Mouse (Mus musculus) layer of hippocampus, postnatal 25 days (tissue): ENCODE results near the gene Ifna4. TPM values are rescaled to one million over a fixed set of nuclear protein-coding genes. Genes with fewer than 3 reads are reported as not detected.
"Not testable (repeated sequence)": the region's sequence is repeated elsewhere in the genome, so short reads cannot be mapped to it uniquely, and the experiment has no call there.

ENCODE experiments used
- DNase-seq, 2 experiments: peaks; one replicate each; pipeline ENCODE4 v3.0.0; 2022; ENCODE audit warnings: mixed read lengths in 2 of 2, low spot score in 1 of 2; ENCODE audit errors: extremely low spot score in 1 of 2
- total RNA-seq, 2 experiments: library from RNA; stranded (reverse); gene quantifications; 2 replicates each; pipeline ENCODE4 v1.2.3; 2021

Ifna4 gene
- not detected for total RNA-seq

GRCm38 (mm10) chr4:88841438-88841911 is at the start of gene Ifna4:
Ifna4 (plus strand) TSS chr4:88841861.
- DNase-seq: no peak

- peak; percentile 56 to 73 for DNase-seq
Measured at GRCm38 (mm10) chr4:88793936-88794675, 47.6 kb upstream of the Ifna4 start, which contains the start of gene Gm13275. Gm13275 (plus strand) TSS chr4:88794487.

- not testable (repeated sequence) for DNase-seq
Measured at GRCm38 (mm10) chr4:88797097-88797496, 44.6 kb upstream of the Ifna4 start, which contains the start of gene Gm13279. Gm13279 (plus strand) TSS chr4:88797397.

- not testable (repeated sequence) for DNase-seq
Measured at GRCm38 (mm10) chr4:88799365-88799764, 42.3 kb upstream of the Ifna4 start, which contains the start of gene Gm13285. Gm13285 (plus strand) TSS chr4:88799665.

- not testable (repeated sequence) for DNase-seq
Measured at GRCm38 (mm10) chr4:88802954-88803353, 38.7 kb upstream of the Ifna4 start, which contains the start of gene Gm13287. Gm13287 (plus strand) TSS chr4:88803254.

GRCm38 (mm10) chr4:88805231-88805630 is 36.4 kb upstream of the Ifna4 start, which contains the start of gene Gm13288:
Gm13288 (plus strand) TSS chr4:88805531.
- not testable (repeated sequence) for DNase-seq

GRCm38 (mm10) chr4:88805761-88806160 is 35.9 kb upstream of the Ifna4 start:
- DNase-seq: not testable (repeated sequence)

- DNase-seq: no peak
Measured at GRCm38 (mm10) chr4:88815928-88816327, 25.7 kb upstream of the Ifna4 start, which contains the start of gene Ifna7. Ifna7 (plus strand) TSS chr4:88816228.

GRCm38 (mm10) chr4:88819659-88820058 is 22.0 kb upstream of the Ifna4 start, which contains the start of gene Ifna11:
Ifna11 (plus strand) TSS chr4:88819959.
- DNase-seq: no peak

- DNase-seq: peak in 1 of 2 experiments; percentile 27
Measured at GRCm38 (mm10) chr4:88822995-88823394, 18.7 kb upstream of the Ifna4 start.

GRCm38 (mm10) chr4:88827116-88827515 is 14.5 kb upstream of the Ifna4 start, which contains the start of gene Ifna6:
Ifna6 (plus strand) TSS chr4:88827416.
- not testable (repeated sequence) for DNase-seq

GRCm38 (mm10) chr4:88830523-88830922 is 11.1 kb upstream of the Ifna4 start:
- peak; percentile 13 to 53 for DNase-seq

GRCm38 (mm10) chr4:88835225-88835624 is 6.4 kb upstream of the Ifna4 start, which contains the start of gene Ifna5:
Ifna5 (plus strand) TSS chr4:88835525.
- DNase-seq: not testable (repeated sequence)

- DNase-seq: peak in 1 of 2 experiments; percentile 13
Measured at GRCm38 (mm10) chr4:88838828-88839227, 2.8 kb upstream of the Ifna4 start.

GRCm38 (mm10) chr4:88840058-88840457 is 1.6 kb upstream of the Ifna4 start:
- DNase-seq: no peak

GRCm38 (mm10) chr4:88845334-88845733 is 3.7 kb downstream of the Ifna4 start:
- no peak for DNase-seq

GRCm38 (mm10) chr4:88849698-88850097 is 8.0 kb downstream of the Ifna4 start, which contains the start of gene Ifna1:
Ifna1 (plus strand) TSS chr4:88850087.
- no peak for DNase-seq

GRCm38 (mm10) chr4:88851026-88851763 is 9.5 kb downstream of the Ifna4 start:
- no peak for DNase-seq

GRCm38 (mm10) chr4:88859214-88859613 is 17.6 kb downstream of the Ifna4 start:
- DNase-seq: no peak

GRCm38 (mm10) chr4:88863309-88863708 is 21.6 kb downstream of the Ifna4 start:
- DNase-seq: no peak
